Mouse (Mus musculus): ENCODE measurements around the gene Pnmal2.

DNA sequence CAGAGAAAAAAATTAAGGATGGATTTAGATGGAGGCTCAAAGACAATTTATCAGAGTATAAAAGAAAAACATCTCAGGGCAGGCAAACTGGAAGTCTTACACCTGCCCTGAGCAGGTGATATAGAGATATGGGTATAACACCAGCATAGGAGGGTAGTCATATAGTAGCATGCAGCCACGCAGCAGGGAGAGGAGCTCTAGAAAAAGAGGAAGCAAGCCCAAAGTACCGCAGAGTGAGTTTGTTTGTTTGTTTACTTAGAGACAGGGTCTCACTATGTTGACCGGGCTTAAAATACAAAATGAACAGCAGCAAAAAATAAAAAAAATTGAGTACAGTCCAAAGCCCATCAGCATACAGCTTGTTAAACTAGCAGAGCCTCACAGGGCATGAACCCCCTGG, 26.7 kb downstream of the Pnmal2 start:
- no peak for TF ChIP-seq POLR2A (IDR thresholded peaks at IDR 0.05; ENCODE audit: low read depth, low read length)
- TF ChIP-seq CTCF (IDR thresholded peaks at IDR 0.05; ENCODE audit: borderline replicate concordance, insufficient read depth, low read length), result no peak
